Mouse (Mus musculus) left cerebral cortex, postnatal 36 days (tissue): ENCODE measurements at regions not wholly inside any gene's neighbourhood (a gene's known extent, or its start where the extent isn't known, plus 50 kb on each side); places are given as distances from the start of the nearest gene placed in this dataset.
A peak's percentile ranks its signal among the peaks of the same experiment; 100 is the strongest.

Source experiments
- DNase-seq, 2 experiments: peaks; one replicate each; pipeline ENCODE4 v3.0.0; 2021 to 2022; ENCODE audit warnings: low spot score in 2 of 2, mixed read lengths in 1 of 2
- intact Hi-C: fragments of 180-260 bp; cut with DNase I; formaldehyde crosslinking; loops from one replicate; pipeline ENCODE4 v1.15.1; 2025

GRCm38 (mm10) chr9:84178705-84179104, 253.8 kb downstream of the Bckdhb start:
- intact Hi-C loops = no loop called here

GRCm38 (mm10) chr9:84179238-84179637, 254.3 kb downstream of the Bckdhb start:
- intact Hi-C loops = no loop called here
- no peak for DNase-seq

More at GRCm38 (mm10) chr9:84178705-84179104, 253.8 kb downstream of the Bckdhb start:
- peak; percentile 10 to 14 for DNase-seq

- intact Hi-C loops = no loop called here
- no peak for DNase-seq
These were observed 258.9 kb downstream of the Bckdhb start for GRCm38 (mm10) chr9:84183637-84184374.

- intact Hi-C loops = no loop called here
- DNase-seq = no peak
These were observed 262.6 kb downstream of the Bckdhb start for GRCm38 (mm10) chr9:84187531-84187930.

GRCm38 (mm10) chr9:84193405-84193804, 268.5 kb downstream of the Bckdhb start:
- intact Hi-C loops = no loop called here
- no peak for DNase-seq

GRCm38 (mm10) chr9:84194716-84195115, 269.8 kb downstream of the Bckdhb start:
- peak; percentile 35 to 54 for DNase-seq

GRCm38 (mm10) chr9:84195338-84195737, 270.4 kb downstream of the Bckdhb start:
- no peak for DNase-seq
- intact Hi-C loops = no loop called here

More at GRCm38 (mm10) chr9:84194716-84195115, 269.8 kb downstream of the Bckdhb start:
- intact Hi-C loops = no loop called here

- DNase-seq = peak in 1 of 2 experiments; percentile 11
- intact Hi-C loops = no loop called here
These were observed 275.3 kb downstream of the Bckdhb start for GRCm38 (mm10) chr9:84200208-84200607.

- no peak for DNase-seq
- intact Hi-C loops = no loop called here
These were observed 279.1 kb downstream of the Bckdhb start for GRCm38 (mm10) chr9:84204056-84204455.

- intact Hi-C loops = no loop called here
- no peak for DNase-seq
These were observed 315.6 kb downstream of the Bckdhb start for GRCm38 (mm10) chr9:84240491-84240975.

GRCm38 (mm10) chr9:84249765-84250164, 324.8 kb downstream of the Bckdhb start:
- intact Hi-C loops = loop anchor here (10.0 kb wide), 2 partner anchors 285 to 1075 kb away; partner anchors contain the start of gene Tent5a

GRCm38 (mm10) chr9:84253022-84253991, 328.4 kb downstream of the Bckdhb start:
- intact Hi-C loops = loop anchor here (10.0 kb wide), 2 partner anchors 289 to 1071 kb away; partner anchors contain the start of gene Tent5a

More at GRCm38 (mm10) chr9:84249765-84250164, 324.8 kb downstream of the Bckdhb start:
- DNase-seq = no peak

GRCm38 (mm10) chr9:84258488-84258887, 333.5 kb downstream of the Bckdhb start:
- no peak for DNase-seq
- intact Hi-C loops = loop anchor here (10.0 kb wide), 2 partner anchors 294 to 1066 kb away; partner anchors contain the start of gene Tent5a

More at GRCm38 (mm10) chr9:84253022-84253991, 328.4 kb downstream of the Bckdhb start:
- peak; percentile 7 to 16 for DNase-seq

- DNase-seq = no peak
- intact Hi-C loops = loop anchor here (10.0 kb wide), 2 partner anchors 295 to 1065 kb away; partner anchors contain the start of gene Tent5a
These were observed 334.8 kb downstream of the Bckdhb start for GRCm38 (mm10) chr9:84259751-84260150.

GRCm38 (mm10) chr9:84262151-84262550, 337.2 kb downstream of the Bckdhb start:
- no peak for DNase-seq
- intact Hi-C loops = no loop called here

- DNase-seq = no peak
- intact Hi-C loops = no loop called here
These were observed 342.0 kb downstream of the Bckdhb start for GRCm38 (mm10) chr9:84266974-84267373.

- intact Hi-C loops = no loop called here
- no peak for DNase-seq
These were observed 349.7 kb downstream of the Bckdhb start for GRCm38 (mm10) chr9:84274608-84275007.

GRCm38 (mm10) chr9:84278295-84278694, 353.4 kb downstream of the Bckdhb start:
- no peak for DNase-seq
- intact Hi-C loops = no loop called here

- intact Hi-C loops = no loop called here
- DNase-seq = no peak
These were observed 353.8 kb downstream of the Bckdhb start for GRCm38 (mm10) chr9:84278731-84279130.

GRCm38 (mm10) chr9:84280898-84281297, 356.0 kb downstream of the Bckdhb start:
- DNase-seq = no peak
- intact Hi-C loops = no loop called here
